Mouse (Mus musculus) olfactory bulb, adult 2 months (tissue): ENCODE measurements around the gene Lmo7. TPM values are rescaled to one million over a fixed set of nuclear protein-coding genes. Genes with fewer than 3 reads are reported as not detected.

Source experiments
- H3K27ac ChIP-seq: fragments of 200-500 bp; 2 replicates; pipeline ENCODE4 v1.5.1; 2012; ENCODE audit warnings: low read depth, low read length; ENCODE audit not compliant: insufficient read depth
- H3K4me1 ChIP-seq: fragments of 200-500 bp; 2 replicates; pipeline ENCODE4 v1.6.1; 2012; ENCODE audit warnings: low read length; ENCODE audit not compliant: control insufficient read depth, insufficient read depth
- H3K4me3 ChIP-seq: fragments of 200-500 bp; 2 replicates; pipeline ENCODE4 v1.5.1; 2012; ENCODE audit warnings: mild to moderate bottlenecking, low read depth, low read length, moderate library complexity; ENCODE audit not compliant: insufficient read depth
- CTCF ChIP-seq: fragments of 200-500 bp; IDR thresholded peaks from 2 replicates; pipeline ENCODE4 v1.5.1; 2012; ENCODE audit warnings: low read depth, mild to moderate bottlenecking, low read length, moderate library complexity; ENCODE audit not compliant: insufficient read depth
- POLR2A ChIP-seq: fragments of 200-500 bp; IDR thresholded peaks from 2 replicates; pipeline ENCODE4 v1.6.1; 2012; ENCODE audit warnings: mild to moderate bottlenecking, low read depth, low read length, moderate library complexity; ENCODE audit not compliant: insufficient read depth
- WGBS: fragments of 180-500 bp; shearing (Covaris S2); methylation state at CpG from one replicate; pipeline ENCODE4 v1.1.7; 2018; 5-methylcytosine and 5-hydroxymethylcytosine counted together
- polyA plus RNA-seq: library from polyadenylated mRNA; stranded (reverse); fragments of >200 nt; gene quantifications from 2 replicates; pipeline ENCODE4 v1.2.4, GENCODE M21; 2012; ENCODE audit warnings: low replicate concordance; ENCODE audit not compliant: missing spikeins, insufficient read depth, insufficient read length

Gene Lmo7
- polyA plus RNA-seq, 1 experiment = not detected

- 92% methylated on average over 6 of the region's 6 CpGs for WGBS
- H3K4me1 ChIP-seq = no peaks in the 10 kb centered on the region
- TF ChIP-seq POLR2A (no peak), CTCF (no peak)
- H3K4me3 ChIP-seq = no peak overlapping the region
- no peak overlapping the region for H3K27ac ChIP-seq
Observed at GRCm38 (mm10) chr14:101822390-101822789, 92.6 kb downstream of the Lmo7 start.

DNA sequence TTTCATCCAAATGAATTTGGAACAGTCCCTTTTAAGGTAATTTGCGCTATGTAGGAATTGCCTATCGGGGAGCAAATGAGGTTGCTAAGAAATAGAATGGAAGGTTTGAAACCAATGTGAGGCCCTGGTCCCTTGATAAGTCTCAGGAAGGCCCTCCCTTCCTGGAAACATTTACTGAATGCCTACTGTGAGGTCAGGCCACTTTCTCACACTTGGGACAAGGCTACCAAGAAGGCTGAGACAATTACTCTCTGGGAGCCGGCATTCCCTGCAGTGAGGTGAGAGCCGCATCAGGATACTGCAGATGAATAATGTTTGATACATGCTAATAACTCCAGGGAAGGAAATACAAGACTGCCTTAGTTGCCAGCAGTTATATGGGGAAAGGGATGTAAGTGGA lies 93.1 kb downstream of the Lmo7 start:
- H3K4me3 ChIP-seq = no peak overlapping the region
- WGBS = 79% methylated on average over 4 of the region's 4 CpGs
- H3K4me1 ChIP-seq = no peaks in the 10 kb centered on the region
- no peak for TF ChIP-seq POLR2A
- no peak for TF ChIP-seq CTCF
- no peak overlapping the region for H3K27ac ChIP-seq

DNA sequence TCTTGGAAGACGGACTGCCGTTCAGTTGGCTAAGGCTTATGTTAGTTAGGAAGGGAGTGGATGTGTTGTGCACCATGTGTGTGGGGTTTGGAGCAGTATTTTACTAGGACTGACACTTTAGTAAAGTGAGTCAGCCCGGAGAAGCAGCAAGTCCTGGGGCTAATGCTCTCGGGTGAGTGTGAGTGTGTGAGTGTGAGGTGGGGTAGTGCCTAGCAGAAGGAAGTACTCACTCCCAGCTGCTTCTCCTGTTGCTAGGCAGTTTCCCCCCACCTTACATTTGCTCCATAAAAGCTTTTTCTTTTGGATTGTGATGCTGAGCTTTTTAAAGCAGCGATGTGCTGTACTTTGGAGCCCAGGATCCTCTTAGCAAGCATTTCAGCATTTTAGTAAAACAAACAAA lies 99.9 kb downstream of the Lmo7 start:
- TF ChIP-seq CTCF (no peak), POLR2A (no peak)
- WGBS = 39% methylated on average over 5 of the region's 5 CpGs
- Histone ChIP-seq H3K4me1 (peaks cover 4% of the 10 kb centered on the region), H3K27ac (no peak overlapping the region), H3K4me3 (no peak overlapping the region)

DNA sequence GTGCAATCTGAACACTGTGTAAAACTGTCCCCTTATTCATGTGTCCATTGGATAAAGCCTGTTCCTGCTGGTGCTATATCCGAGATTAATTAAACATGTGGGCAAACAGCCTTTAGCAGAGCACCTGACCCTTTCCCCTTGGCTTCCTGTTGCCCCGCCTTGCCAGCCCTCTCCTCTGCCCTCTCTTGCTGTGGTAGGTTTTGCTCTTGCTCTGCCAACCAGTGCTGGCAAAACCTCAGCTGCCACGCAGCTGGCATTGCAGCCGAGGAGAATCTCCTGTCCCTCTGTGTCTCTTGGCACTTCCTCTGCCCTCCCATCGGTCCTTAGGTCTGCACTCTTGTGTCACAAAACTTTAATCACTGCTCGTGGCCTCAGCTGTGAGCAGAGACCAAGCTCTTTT lies 100.4 kb downstream of the Lmo7 start:
- Histone ChIP-seq H3K4me3 (no peak overlapping the region), H3K4me1 (peaks cover 4% of the 10 kb centered on the region), H3K27ac (no peak overlapping the region)
- TF ChIP-seq POLR2A (no peak), CTCF (no peak)
- WGBS = 31% methylated on average over 6 of the region's 6 CpGs

GRCm38 (mm10) chr14:101834109-101834508 lies 104.4 kb downstream of the Lmo7 start:
- peaks cover 4% of the 10 kb centered on the region for H3K4me1 ChIP-seq
- H3K27ac ChIP-seq = no peak overlapping the region
- no peak overlapping the region for H3K4me3 ChIP-seq
- WGBS = 89% methylated on average over 3 of the region's 3 CpGs
- TF ChIP-seq POLR2A (no peak), CTCF (no peak)

DNA sequence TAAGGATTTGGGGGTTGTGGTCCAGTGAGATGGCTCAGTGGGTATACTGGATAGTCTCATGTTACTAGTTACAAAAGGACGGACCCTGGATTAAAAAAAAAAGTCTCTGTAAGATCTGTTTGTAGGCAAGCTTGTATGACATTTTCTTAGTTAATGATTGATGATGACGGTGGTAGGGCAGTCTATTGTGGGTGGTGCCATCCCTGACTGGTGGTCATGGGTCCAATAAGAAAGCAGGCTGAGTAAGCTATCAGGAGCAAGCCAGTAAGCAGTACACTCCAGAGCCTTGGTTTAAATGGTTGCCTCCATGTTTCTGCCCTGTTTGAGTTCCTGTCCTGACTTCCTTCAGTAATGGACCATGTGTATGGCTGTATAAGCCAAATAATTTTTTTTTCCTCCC lies 106.6 kb downstream of the Lmo7 start:
- 96% methylated on average over 2 of the region's 2 CpGs for WGBS
- Histone ChIP-seq H3K4me1 (peaks cover 6% of the 10 kb centered on the region), H3K27ac (no peak overlapping the region), H3K4me3 (no peak overlapping the region)
- TF ChIP-seq CTCF (no peak), POLR2A (no peak)

DNA sequence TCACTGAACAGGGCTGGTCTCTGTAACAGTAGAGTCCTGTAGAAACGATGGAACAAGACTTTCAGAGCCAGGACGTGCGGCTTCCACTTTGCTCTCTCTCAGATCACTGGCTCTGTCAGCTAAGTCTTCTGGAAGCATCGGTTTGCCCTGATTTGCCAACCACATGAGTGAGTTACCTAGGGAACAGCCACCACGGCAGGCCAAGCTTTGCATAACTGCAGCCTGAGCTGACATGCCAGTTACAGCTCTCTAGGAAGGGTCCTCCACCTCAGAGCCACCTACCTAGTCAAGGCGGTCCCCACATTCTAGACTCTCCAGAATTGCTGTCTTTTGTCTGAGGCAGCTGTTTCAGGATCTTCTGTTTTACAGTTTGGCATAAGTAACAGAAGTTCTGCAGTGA lies 107.4 kb downstream of the Lmo7 start:
- peaks cover 6% of the 10 kb centered on the region for H3K4me1 ChIP-seq
- TF ChIP-seq POLR2A = no peak
- TF ChIP-seq CTCF = no peak
- no peak overlapping the region for H3K27ac ChIP-seq
- no peak overlapping the region for H3K4me3 ChIP-seq
- WGBS = 66% methylated on average over 6 of the region's 6 CpGs

DNA sequence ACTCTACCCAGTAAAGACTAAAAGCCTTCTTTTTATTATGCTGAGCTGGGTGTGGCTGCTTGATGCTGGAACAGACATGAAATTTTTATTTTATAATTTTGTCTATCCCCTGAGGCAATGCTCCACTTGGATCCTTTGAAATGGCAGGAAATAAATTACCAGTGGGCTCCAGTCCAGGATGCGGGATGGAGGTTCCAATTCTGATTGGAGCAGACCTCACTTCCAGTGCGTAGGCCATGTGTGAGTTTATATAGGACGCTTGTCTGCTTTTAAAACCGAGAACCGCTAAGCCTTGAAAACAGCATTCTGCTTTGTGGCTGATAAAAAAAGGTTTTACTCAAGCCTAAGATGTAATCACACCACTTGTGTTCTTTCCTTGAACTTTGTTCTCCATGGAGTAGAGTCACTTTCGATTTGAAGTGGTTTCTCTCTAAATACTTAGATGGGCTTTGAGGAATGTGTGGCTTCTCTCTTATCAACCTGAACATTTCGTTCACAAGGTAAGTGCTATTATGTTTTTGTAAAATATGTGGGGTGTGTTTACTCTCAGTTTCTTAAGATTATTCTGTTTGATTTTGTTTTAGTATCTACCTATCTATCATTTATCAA lies 108.6 kb downstream of the Lmo7 start:
- Histone ChIP-seq H3K4me3 (no peak overlapping the region), H3K4me1 (peaks cover 6% of the 10 kb centered on the region), H3K27ac (no peak overlapping the region)
- 81% methylated on average over 7 of the region's 7 CpGs for WGBS
- no peak for TF ChIP-seq POLR2A
- TF ChIP-seq CTCF = no peak

GRCm38 (mm10) chr14:101839771-101840731 lies 110.3 kb downstream of the Lmo7 start:
- 32% methylated on average over 24 of the region's 24 CpGs for WGBS
- H3K4me3 ChIP-seq = peak overlapping the region; percentile 38
- peaks cover 6% of the 10 kb centered on the region for H3K4me1 ChIP-seq
- TF ChIP-seq CTCF (no peak), POLR2A (no peak)
- H3K27ac ChIP-seq = peak overlapping the region; percentile 40; the same call in 1 of the 2 replicates
